Mouse (Mus musculus): Measurements from ENCODE around the gene Shb.

GRCm38 (mm10) chr4:45408427-45409132 is 123.7 kb downstream of the Shb start, which contains the start of gene Slc25a51:
- TF ChIP-seq CTCF (IDR thresholded peaks at IDR 0.05; ENCODE audit: insufficient read depth, low read depth, low read length): no peak
- peak; percentile 94 for TF ChIP-seq POLR2A (IDR thresholded peaks at IDR 0.05; ENCODE audit: insufficient read depth, low read depth, low read length)
